Mouse (Mus musculus) heart, adult 8-10 months (tissue): ENCODE measurements around the gene Asic2. TPM values are rescaled to one million over a fixed set of nuclear protein-coding genes. Genes with fewer than 3 reads are reported as not detected.
A peak's percentile ranks its signal among the peaks of the same experiment; 100 is the strongest.

Source experiments
- DNase-seq: peaks from one replicate; pipeline ENCODE4 v3.0.0; 2022; ENCODE audit warnings: low spot score
- total RNA-seq, 4 experiments: library from RNA; stranded (reverse); gene quantifications; 2 replicates each; pipeline ENCODE4 v1.2.4; 2022

Gene Asic2
- total RNA-seq, 4 experiments from 2014 or later: 0.08 TPM; not detected in 3

DNA sequence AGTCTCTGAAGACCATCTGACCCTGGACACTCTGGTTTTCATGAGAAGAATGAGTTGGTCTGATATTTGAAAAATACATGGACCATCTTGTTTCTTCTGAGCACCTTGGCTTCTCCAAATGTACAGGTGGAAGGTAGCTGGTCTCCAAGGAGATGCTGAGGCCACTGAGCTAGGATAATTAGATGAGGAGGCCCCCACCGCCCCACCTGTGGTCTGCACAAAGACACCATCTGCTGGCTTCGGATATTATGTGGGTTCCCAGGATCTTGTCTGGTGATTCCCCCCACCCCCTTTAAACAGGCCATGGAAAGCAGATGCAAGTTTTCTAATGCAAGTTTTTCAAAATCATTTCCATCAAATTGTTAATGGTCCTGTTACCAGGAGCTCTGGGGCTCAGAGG is 856.6 kb downstream of the Asic2 start:
- DNase-seq: no peak

DNA sequence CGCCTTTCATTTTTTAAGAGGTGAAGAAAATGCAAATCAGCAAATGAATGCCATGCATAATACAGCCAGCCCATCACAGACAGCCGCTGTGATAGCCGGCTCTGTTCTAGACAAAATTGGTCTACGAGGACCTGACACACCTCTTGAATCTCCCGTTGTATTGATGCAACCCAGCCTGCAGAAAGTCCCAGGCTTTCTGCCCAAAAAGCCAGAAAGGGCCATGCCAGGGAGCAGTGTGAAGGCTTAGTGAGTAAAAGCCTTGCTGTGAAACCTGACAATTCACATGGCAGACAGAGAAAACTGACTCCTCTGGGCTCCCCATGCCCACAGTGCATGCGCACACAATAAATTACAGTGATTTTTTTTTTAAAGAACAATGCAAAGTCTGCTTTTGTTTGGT is 858.2 kb downstream of the Asic2 start:
- DNase-seq: no peak

DNA sequence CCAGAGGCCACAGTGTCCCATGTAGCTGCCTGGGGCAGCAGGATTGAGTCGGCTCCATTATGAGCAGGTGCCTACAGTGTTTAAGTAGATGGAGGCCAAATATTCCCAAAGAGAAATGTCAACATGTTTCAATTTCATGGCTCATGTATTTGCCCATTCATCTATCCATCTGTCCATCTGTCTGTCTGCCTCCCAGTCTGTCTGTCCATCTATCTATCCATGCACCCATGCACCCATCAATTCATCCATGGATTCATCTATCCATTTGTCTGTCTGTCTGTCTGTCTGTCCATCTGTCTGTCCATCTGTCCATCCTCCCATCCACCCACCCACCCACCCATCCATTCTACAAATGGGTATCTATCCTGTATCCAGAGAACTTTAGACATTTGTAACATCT is 861.3 kb downstream of the Asic2 start:
- DNase-seq: no peak

DNA sequence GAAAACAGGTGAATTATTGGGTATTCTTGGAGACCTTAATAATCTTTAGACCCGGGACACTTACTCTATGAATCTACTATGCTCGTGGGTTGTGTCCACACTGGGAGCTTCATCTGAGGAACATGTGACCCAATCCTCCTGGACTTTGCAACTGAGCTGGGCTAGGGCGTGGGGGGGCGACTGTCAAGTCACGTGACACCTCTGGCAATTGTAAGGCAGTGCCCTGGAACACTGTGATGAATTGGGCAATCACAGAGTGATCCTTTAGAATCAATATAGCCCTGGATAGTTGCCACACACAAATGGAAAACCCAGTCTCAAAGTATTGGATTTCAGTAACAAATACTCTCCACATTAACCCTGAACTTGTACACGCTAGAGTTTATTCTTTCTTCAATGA is 867.4 kb downstream of the Asic2 start:
- DNase-seq: no peak

DNA sequence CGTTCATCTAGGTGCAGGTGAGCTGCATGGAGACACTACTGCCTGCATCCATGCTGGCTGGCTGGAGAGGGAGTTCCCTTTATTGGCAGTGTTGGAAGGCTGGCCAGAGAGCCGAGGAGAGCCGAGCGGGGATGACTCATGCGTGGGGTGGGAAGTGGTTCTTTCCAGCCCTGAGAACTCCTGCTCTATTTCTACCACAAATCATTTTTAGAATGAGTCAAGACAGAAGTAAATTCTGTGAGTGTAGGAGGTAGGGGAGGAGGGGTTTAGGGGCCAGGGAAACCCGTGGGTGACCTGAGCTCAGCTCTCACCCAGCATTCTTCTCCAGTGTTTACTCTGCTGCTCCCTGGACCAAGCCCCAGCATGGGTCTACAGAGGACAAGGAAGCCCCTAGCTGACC is 872.2 kb downstream of the Asic2 start:
- peak; percentile 14 for DNase-seq

DNA sequence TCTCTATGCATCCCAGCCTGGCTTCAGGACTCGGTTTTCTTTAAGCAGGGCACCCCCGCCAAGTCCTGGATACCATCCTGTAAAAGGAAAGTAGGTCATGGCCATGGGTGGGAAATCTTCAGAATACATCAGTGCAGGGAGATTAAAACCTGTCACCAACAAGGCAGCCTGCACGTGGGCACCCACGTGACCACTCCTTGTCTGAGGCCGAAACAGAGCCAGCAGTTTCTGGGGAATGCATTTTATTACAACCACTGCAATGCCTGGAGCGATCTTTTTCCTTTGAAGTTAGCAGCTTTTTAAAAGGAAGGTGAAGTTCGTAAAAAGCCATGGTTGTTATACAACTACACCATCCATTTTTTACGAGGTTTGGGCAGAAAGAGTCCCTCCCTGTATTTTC is 873.7 kb downstream of the Asic2 start:
- DNase-seq: no peak

DNA sequence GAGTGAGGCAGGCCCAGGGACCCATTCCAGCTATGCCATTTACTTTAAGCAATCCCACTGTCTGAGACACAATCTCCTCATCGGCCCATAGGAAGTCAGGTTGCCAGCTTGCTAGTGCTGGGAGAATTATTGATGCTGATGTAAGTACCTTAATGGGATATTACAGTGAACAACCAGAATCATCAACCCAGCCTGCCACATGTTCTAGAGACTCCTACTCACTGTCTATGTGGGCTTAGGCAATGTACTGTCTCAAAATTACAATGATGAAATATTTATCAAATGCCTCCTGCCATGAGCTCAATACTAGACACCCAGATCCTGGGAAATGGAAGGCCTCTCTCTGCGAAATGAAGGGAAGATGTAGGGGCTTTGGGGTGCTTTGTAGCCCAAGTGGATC is 876.1 kb downstream of the Asic2 start:
- no peak for DNase-seq

DNA sequence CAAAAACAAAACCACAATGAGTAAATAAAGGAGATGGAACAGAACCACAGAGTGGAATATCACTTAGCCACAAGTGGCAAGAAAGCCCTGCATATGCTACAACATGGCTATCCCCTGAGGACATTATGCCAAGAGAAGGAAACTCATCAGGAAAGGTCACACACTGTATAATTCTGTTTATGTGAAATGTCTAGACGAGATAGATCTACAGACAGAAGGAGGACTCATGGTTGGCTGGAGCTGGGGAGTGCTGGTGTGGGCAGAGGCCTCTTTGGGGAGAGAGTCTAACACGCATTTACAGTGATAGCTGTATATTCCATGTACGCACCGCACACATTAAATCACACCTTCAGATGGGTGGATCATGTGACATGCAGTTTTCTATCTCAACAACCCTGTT is 884.4 kb downstream of the Asic2 start:
- DNase-seq: no peak

DNA sequence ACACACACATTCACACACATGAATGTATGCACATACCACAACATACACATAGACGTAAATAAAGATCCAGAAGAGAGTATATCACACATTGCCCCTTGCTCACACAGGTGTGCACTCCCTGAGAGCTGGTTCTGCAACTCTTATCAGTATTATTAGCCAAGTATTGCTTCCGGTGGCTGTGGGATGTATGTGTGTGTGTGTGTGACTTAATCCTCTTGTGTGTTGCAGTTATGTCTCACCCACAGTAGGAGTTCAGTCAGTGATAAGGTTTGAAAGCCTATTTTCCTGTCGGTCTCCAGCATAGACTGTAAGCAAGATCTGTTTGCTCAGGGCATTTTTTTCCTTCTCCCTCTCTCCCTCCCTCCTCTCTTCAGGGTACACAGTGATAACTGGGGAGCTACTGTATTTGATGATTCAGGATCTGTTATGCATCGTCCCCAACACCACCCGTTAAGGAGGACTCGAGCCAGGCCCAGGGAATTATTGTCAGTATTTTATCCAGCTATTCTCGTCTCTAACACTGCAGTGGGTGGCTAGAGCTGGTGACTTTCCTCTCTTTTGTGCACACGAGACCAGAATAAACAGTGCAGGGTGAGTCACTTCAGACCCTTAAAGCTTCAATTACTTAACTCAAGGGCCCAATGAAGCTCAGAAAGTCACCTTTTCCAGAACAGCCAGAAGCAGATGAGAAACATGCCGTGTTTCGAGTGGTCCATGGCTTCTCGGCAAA is 888.0 kb downstream of the Asic2 start:
- DNase-seq: no peak

DNA sequence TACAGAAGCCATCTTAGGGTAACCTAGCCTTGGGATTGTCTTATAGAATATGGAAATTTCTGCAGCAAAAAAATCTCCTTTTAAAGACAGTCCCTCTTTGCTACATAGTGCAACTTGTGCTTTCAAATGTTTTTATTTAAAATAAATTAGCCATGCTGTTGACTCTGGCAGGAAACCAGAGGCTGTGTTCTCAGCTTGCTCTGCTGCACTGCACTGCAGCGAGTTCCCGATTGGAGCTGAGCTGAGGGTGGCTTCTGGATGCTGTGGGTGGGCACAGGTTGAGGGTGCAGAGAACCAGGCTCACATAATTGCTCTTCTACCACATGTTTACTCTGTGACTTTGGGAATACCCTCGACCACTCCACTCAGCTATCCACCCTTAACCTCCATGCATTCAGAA is 889.0 kb downstream of the Asic2 start:
- no peak for DNase-seq

DNA sequence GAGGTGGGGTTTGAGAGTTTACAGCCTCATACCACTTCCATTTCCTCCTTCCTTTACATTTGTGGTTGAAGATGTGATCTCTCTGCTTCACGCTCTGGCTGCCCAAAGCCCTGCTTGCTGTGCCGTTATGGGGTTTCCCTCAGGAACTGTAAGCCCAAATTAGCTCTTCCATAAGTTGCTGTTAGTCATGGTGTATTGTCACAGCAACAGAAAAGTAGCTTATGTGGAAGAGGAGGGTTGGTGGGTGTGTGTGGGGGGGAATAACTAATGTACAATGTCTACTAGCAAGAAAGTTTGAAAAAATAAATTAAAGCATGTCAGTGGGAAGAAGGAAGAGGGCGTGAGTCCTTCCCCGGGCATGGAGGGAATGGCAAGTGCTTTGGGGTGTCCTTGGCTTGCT is 896.4 kb downstream of the Asic2 start:
- DNase-seq: no peak

DNA sequence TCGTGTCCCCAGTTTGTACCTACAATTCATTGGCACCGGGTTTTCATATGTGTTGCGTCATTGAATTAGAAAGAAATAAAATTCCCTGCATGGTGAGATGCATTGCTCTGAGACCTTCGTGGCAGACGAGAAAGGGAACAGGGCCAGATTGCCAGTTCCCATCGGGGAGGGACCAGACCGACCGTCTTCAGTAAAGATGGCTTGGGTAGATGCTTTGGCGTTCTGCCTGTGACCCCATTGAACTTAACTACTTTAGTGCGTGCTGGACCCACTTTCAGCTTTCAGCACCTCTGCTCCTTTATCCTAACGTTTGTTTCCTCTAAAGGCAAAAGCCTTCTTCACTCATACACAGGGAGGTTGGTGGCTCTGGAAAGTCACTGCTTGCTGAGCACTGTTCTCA is 902.9 kb downstream of the Asic2 start:
- no peak for DNase-seq

DNA sequence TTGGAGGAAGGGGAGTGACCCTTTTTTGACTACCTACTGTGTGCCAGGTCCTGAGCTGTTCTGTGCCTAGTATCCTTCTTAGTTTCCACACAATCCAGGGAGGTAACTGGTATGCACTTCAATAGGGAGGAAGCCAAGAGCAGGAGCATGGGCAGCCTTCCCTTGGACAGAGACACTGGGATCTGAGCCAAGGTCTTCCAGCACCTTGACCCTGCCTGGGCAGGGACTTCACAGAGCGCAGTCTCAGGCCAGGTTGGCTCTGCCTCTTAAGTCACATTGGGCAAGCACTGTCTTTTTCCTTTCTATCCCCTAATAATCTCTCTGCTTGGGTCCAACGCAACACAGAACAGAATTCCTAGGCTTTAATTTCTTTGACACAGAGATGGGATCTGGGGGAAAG is 904.3 kb downstream of the Asic2 start:
- no peak for DNase-seq

DNA sequence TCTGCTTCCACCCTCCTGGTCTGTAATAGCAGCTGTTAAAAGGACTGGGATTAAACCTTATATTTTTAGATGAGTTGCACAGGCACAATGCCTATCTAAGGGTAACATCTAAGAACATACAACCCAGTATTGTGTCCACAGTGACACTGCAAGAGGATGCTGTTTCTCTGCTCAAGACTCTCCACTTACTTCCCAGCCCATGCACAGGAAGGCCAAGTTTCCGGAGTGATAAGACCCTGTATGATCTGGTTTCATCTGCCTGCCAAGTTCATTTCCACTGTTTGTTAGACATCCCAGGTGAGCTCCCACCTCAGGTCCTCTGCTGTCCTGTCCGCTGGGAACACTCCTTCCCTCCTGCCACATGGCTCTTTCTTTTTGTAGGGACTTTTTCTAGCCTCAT is 908.2 kb downstream of the Asic2 start:
- no peak for DNase-seq

DNA sequence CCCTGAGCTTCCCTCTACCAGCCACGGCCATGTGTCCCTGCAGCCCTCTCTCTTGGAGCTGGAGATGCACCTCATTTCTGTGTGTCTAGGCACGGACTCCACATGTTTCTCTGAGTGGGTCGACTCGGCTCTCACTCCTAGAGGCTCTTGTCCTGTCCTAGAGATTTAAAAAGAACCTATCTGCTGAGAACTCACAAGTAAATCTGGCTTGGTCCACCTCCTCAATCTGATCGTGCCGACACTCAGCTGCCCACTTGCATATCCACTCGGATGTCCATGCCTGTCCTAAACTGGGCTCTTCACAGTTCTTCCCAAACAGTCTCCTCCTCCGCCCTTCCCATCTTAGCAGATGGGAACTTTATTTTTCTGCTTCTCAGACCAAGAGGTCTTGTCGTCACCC is 908.7 kb downstream of the Asic2 start:
- no peak for DNase-seq

DNA sequence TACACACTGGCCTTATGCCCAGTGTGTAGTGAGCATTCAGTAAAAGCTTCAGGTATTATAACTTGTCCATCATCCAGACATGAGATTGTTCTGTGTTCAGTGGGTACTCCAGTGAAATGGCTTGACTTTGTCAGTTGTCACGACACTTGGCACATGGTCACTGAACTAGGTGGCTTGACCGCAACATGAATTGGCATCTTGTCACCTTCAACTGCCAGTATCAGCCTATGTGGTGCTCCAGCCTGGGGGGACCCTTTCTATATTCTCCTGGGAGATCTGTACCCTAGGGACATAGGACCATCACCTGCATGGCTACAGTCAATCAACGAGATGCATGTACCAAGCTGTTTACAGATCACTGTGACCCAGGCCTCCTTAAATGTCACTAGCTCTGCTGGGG is 910.8 kb downstream of the Asic2 start:
- peak; percentile 1 for DNase-seq

DNA sequence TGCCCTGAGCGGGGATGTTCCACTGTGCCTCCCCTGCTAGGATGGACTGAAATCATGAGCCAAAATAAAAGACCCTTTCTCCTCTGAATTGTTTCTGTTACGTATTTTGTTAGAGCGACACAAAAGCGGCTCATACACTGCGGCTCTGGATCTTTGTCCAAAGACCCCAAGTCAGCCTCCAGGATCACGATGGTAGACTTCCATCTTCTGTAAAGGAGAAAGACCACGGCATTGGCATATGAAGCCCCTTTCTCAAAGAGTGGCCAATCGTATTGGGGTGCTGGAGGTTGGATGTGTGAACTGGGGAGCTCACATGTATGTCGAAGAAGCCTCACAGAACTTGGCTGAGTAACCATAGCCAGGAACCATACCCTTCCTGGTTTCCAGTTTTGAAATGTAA is 911.5 kb downstream of the Asic2 start:
- no peak for DNase-seq

DNA sequence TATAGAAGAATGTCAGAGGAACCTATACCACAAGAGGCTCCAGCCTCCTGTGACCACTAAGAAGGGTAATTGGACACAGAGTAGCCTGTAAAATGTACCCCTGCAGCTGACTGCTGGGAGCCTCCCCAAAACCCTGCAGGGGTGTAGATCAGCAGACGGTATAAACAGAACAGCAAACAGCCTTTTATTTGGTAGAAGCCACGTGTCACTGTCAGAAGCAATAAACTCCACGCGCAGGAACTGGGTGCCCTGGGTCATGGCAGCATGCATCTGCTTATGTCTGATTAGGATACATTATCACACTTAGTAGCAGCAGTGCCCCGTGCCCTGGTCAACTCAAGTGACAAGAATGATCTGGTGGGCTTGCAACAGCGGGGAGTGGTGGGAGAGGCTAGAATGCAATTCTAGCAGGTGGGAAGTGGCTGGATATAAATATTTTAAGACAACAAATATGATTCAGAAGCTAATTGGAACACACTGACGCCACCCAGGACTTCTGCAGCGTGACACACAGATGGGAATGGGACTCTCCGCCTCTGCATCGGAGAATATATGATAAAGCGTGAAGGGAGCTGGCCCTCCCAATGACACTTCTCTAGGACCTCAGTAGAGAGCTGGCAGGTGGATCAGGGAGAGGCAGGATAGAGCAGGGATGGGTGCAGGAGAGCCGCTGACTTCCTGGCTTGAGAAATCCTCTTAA is 912.7 kb downstream of the Asic2 start:
- DNase-seq: no peak

DNA sequence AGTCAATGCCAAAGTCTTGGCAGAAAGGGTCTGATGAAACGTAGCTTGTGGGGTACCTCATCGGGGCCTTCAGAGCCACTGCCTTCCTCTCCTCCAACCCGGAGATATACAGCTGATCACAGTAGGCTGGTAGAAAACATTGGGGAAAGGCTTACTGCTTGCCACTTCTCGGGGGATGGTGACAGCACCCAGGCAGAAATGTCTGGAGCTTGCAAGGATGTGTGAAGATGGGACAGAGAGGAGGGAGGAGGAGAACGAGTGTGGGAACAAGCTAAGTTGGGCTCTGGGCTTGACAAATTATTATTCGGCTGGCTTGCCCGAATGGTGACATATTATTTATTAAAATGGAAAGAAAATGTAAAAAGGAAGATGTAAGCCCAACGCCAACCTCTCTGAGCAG is 914.4 kb downstream of the Asic2 start:
- DNase-seq: no peak

DNA sequence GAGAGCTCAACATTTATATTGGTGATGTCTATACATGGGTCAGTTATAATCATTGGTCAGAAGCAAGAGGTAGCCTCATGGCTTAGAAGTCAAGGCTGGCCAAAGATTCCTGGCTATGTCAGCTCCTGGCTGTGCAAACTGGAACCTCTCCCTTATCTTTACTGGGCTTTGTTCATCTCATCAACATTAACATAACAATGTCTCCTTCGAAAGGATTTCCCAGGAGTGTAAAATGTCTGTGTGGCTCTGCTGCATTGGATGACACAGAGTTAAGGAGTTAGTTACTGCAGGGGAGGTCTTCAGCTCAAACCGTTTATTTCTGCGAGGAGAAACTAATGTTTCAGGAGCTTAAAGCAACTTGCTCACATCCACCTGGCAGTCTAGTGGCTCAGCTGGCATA is 926.6 kb downstream of the Asic2 start:
- no peak for DNase-seq

DNA sequence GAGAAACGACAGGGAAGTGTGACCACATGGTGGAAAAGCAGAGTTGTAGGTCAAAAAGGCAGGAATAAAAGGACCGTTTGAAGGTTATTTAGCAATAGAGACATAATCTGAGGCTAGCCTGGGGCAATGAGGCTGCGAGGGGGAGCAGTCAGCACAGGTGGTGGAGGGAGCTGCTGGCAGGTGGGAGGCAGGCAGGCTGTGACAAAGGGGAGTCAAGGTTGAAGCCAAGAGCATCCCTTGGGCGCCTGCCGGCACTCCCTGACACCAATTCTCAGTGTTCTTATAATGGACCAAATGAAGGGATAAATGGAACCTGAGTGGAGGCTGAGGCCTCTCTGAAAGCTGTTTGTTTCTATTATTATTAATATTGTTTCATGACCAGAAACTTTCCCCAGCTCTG is 928.3 kb downstream of the Asic2 start:
- DNase-seq: no peak

DNA sequence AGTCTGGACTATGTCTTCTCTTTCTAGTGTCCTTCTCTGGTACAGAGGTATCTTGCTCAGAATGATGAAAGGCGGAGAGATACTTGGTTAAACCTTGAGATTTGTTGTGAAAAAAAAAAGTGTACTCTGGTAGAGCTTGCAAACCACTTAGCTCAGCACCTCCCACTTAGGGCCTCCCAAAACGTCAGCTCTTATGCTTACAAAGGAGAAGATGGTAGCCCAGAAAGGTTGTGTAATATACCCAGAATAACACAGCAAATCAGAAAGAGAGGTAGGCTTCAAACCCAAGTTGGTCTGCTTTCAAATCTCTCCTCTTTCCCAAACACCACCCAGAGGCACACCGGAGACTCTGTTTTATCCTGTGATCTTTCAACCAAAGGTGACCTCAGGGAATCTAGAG is 936.1 kb downstream of the Asic2 start:
- DNase-seq: no peak

DNA sequence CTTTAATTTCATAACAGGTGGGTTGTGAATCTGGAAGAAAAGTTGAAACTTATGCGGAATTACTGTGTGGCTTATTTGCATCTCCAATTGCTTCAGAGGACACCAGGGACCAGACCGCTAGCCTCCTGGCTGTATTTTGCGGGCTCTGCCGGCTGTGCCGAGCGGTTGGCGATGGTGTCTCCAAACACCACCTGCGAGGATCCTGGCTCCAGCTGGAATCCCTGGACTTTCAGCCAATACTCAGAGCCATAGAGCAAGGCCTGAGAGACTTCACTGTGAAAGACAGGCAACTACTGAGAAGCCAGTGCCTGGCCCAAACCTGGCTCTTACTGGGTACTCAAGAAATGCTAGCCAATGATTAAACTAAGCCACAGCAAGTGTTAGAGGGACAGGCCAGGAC is 953.5 kb downstream of the Asic2 start:
- DNase-seq: no peak

DNA sequence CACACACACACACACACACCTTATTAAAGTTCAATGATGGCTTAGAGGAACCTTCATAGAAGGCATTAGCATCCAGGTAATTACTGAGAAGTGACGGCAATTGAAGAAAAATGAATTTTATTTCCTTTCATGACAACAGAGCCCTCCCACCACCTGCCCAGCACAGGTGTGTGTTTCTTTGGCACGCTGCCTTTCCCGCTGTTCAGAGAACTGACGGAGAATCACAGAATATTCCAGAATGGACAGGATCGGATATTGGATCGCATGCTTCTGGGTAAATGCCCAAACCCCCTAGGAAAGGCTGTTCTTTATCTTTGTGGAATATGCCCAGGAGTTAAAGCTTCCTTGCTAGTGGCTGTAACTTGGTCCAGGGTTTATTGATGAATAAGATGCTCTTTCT is 954.8 kb downstream of the Asic2 start:
- no peak for DNase-seq
